Comparison of ENCODE assay signal across 17 mouse cellular contexts in genomic region chr1:158490175-158490574, GRCm38 (mm10).
DNase-seq lines count a peak whose midpoint lies in the region; ATAC-seq and TF ChIP-seq lines count a peak whose summit lies in the region.
"Had no signal": no experiment of that assay in that cellular context is flagged by ENCODE, and none has a peak within 500 bp of the region (broad histone marks: within the 10 kb centered on the region; RNA-seq: fewer than 3 reads in every experiment).

No protein-coding gene starts in this region.

- no peak overlapping the region for H3K4me3 ChIP-seq in hindbrain, embryonic 12.5 days
- no peak overlapping the region for H3K4me3 ChIP-seq in midbrain, embryonic 13.5 days (replicated peaks)
- H3K4me3 ChIP-seq: embryonic facial prominence, embryonic 12.5 days; gastrocnemius, adult 2 months; limb, embryonic 10.5 days; liver, embryonic 12.5 days; lung, embryonic 15.5 days; stomach, embryonic 15.5 days had no signal

- no peak overlapping the region for H3K4me2 ChIP-seq in hindbrain, embryonic 12.5 days (replicated peaks)
- no peak overlapping the region for H3K4me2 ChIP-seq in midbrain, embryonic 13.5 days (replicated peaks)
- H3K4me2 ChIP-seq: embryonic facial prominence, embryonic 12.5 days; liver, embryonic 12.5 days; lung, embryonic 15.5 days; stomach, embryonic 15.5 days had no signal

- no peaks in the 10 kb centered on the region for H3K9me3 ChIP-seq in hindbrain, embryonic 12.5 days (replicated peaks)
- H3K9me3 ChIP-seq in midbrain, embryonic 13.5 days = no peaks in the 10 kb centered on the region
- H3K9me3 ChIP-seq: embryonic facial prominence, embryonic 12.5 days; limb, embryonic 10.5 days; liver, embryonic 12.5 days; lung, embryonic 15.5 days; stomach, embryonic 15.5 days had no signal

- TF ChIP-seq CTCF in brain, embryonic 14.5 days (IDR thresholded peaks at IDR 0.05; ENCODE audit: borderline replicate concordance, extremely low read depth, insufficient read depth, insufficient read length) = no peak

- no peak for ATAC-seq in hindbrain, embryonic 12.5 days (ENCODE audit: low FRiP score)
- ATAC-seq in midbrain, embryonic 13.5 days = no peak
- ATAC-seq: liver, embryonic 12.5 days; Patski had no signal

- H3K36me3 ChIP-seq in hindbrain, embryonic 12.5 days = no peaks in the 10 kb centered on the region
- H3K36me3 ChIP-seq in midbrain, embryonic 13.5 days = no peaks in the 10 kb centered on the region
- H3K36me3 ChIP-seq: embryonic facial prominence, embryonic 12.5 days; limb, embryonic 10.5 days; liver, embryonic 12.5 days; lung, embryonic 15.5 days; stomach, embryonic 15.5 days had no signal

- intact Hi-C loops in gastrocnemius, postnatal 14 days (cut with DNase I; ENCODE audit: low total_unique reads) = no loop called here

- H3K4me1 ChIP-seq in hindbrain, embryonic 12.5 days = peaks cover 22% of the 10 kb centered on the region
- H3K4me1 ChIP-seq in midbrain, embryonic 13.5 days (replicated peaks) = peaks cover 30% of the 10 kb centered on the region
- H3K4me1 ChIP-seq: limb, embryonic 10.5 days; liver, embryonic 12.5 days; lung, embryonic 15.5 days; stomach, embryonic 15.5 days had no signal

- TF ChIP-seq POLR2A in brain, embryonic 14.5 days (IDR thresholded peaks at IDR 0.05; ENCODE audit: borderline replicate concordance, extremely low read depth, insufficient read depth, insufficient read length, poor library complexity, severe bottlenecking) = no peak

- no peaks in the 10 kb centered on the region for H3K27me3 ChIP-seq in hindbrain, embryonic 12.5 days
- no peaks in the 10 kb centered on the region for H3K27me3 ChIP-seq in midbrain, embryonic 13.5 days
- H3K27me3 ChIP-seq: embryonic facial prominence, embryonic 12.5 days; liver, embryonic 12.5 days; lung, embryonic 15.5 days; Patski; stomach, embryonic 15.5 days had no signal

- DNase-seq in cerebellum, postnatal 10 days = peak; percentile 68 to 71
- no peak for DNase-seq in cerebellum, adult 11 months
- peak; percentile 81 for DNase-seq in brain, embryonic 14.5 days (ENCODE audit: low read depth)
- no peak for DNase-seq in kidney, postnatal 25 days
- no peak for DNase-seq in gastrocnemius, postnatal 14 days
- DNase-seq in B cell, adult 2 months = no peak
- DNase-seq: gastrocnemius, adult 2 months; kidney, postnatal 10 days; thymus, postnatal 14 days had no signal

- 37% methylated on average over 1 of the region's 1 CpGs for WGBS in hindbrain, embryonic 12.5 days
- 13% methylated on average over 1 of the region's 1 CpGs for WGBS in midbrain, embryonic 13.5 days

- no peak overlapping the region for H3K9ac ChIP-seq in hindbrain, embryonic 12.5 days
- no peak overlapping the region for H3K9ac ChIP-seq in midbrain, embryonic 13.5 days (replicated peaks)
- H3K9ac ChIP-seq: embryonic facial prominence, embryonic 12.5 days; liver, embryonic 12.5 days; lung, embryonic 15.5 days; stomach, embryonic 15.5 days had no signal

- peak overlapping the region; percentile 37; the same call in 1 of the 2 replicates for H3K27ac ChIP-seq in hindbrain, embryonic 12.5 days
- H3K27ac ChIP-seq in midbrain, embryonic 13.5 days = peak overlapping the region; percentile 72
- H3K27ac ChIP-seq: embryonic facial prominence, embryonic 12.5 days; gastrocnemius, adult 2 months; limb, embryonic 10.5 days; liver, embryonic 12.5 days; lung, embryonic 15.5 days; stomach, embryonic 15.5 days had no signal

Comparison
In these comparisons a context has a peak if more than half of its experiments do, and no peak if none do; other contexts are left out.
1. DNase-seq: peak in cerebellum, postnatal 10 days (2 of 2) and brain, embryonic 14.5 days (single experiment); none in cerebellum, adult 11 months (single experiment), kidney, postnatal 25 days (0 of 2), gastrocnemius, postnatal 14 days (single experiment) and B cell, adult 2 months (0 of 2).